Mouse (Mus musculus): ENCODE results near the gene Tmc6.
"Not testable (repeated sequence)": the region's sequence is repeated elsewhere in the genome, so short reads cannot be mapped to it uniquely, and the experiment has no call there.

Gene Tmc6

DNA sequence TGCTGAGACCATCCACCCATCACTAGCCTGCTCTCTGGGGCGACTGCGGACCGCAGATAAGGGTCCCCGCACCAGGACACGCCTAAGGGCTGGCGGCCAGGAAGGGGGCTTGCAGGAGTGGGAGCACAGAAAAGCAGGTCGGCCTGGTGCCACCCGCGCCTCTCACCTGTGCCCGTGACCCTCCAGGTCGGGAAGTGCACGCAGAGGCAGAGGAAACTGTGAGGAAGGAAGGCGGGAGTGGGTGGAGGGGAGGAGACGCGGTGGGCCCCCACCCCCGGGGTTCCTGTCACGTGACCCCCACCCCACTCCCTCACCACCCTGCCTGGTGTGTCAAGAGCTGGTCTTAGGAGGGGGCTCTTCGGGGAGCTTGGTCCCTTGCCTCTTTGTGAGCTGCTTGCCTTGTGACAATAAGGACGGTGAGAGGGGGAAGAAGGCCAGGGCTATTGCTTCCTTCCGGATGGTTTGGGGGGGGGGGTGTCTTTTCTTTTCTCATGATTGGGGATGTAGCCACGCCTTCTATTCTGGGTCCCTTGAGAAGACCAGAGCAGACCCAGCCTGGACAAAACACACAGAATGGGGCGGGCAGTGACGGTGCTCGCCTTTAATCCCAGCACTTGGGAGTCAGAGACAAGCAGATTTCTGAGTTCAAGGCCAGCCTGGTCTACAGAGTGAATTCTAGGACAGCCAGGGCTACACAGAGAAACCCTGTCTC lies at the start of gene Tmc6, which contains the start of gene Tmc8:
Gene Tmc6 (minus strand): TSS at position 206 of the 712 bp plus-strand sequence.
Gene Tmc8 (plus strand): TSS at position 84 of the 712 bp plus-strand sequence.
- DNase-seq (ENCODE audit: low spot score): peak; percentile 40

DNA sequence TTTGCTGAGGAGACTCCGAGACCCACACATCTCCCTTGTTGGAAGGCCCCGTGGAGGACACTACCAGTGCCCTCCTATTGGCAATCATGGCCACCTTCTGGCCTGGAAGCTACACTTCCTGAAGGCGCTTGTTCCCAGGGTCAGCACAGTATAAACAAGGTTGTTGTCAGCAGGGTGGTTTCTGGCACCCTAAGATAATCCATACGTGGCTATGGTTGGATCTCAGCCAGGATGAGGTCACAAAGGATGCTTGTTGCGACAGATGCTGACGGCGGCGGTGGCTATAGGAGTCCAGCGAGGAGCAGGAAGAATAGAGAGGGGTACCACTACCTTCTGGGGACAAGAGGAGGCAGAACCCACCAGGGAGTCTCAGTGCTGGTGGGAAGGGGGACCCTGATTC lies 48.4 kb upstream of the Tmc6 start:
- DNase-seq (ENCODE audit: low spot score): peak; percentile 68

DNA sequence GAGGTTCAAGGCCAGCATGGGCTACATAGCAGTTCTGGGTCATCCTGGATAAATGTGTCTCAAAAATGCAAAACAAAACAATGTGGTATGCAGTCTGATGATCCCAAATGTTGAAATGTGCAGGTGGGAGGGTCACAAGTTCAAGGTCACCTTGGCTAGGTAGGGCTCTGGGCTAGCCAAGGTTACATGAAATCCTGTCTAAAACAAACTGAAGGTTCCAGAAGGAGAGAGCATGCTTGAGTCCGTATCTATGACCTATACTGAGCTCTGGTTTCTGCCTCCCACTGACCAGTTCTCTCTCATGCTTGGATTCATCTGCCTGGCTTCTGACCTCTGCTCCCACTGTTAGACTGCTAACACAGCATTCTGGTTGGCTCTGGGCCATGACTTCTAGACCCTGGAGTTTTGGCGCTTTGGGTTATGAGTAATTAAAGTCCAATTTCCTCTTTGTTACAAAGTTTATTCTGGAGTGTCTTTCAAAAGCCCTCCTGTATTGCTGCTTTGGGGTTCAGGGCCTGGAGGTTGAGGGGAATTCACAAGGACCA lies 47.7 kb upstream of the Tmc6 start:
- DNase-seq (ENCODE audit: low spot score): peak; percentile 72

DNA sequence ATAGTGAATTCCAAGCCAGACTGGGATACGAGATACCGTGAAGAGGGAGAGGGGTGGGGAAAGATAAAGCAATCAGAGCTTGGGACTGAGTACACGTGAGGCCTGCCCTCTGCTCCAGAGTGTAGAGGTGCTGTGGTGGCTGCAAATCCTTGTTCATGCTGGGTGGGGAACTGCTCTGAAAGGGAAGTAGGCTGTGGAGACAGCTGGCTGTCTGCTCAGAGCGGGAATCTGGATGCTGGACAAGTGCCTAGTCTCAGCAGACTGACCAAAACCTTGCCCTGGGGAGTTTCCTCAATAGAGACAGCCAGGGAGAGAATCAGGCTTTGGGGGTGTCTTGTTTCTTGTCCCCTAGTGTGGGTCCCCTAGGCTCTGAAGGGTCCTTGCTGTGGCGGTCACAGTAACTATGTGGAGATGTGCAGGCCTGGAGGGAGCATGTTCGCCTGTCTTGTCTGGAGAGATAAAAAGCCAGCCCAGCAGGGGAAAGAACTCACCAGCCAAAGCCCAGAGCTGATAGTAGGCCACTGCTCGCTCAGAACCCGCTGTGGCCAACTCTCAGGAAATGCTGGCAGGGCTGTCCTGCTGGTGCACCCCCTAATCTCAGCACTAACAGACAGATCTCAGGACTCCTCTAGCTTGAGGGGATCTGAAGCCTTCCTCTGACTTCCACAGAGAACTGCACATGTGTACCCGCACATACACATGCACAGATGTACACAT lies 47.0 kb upstream of the Tmc6 start:
- peak; percentile 68 for DNase-seq (ENCODE audit: low spot score)

- no peak for DNase-seq (ENCODE audit: low spot score)
Observed at GRCm38 (mm10) chr11:117828149-117828887, 46.3 kb upstream of the Tmc6 start.

- no peak for DNase-seq (ENCODE audit: low spot score)
Observed at GRCm38 (mm10) chr11:117827386-117827785, 45.4 kb upstream of the Tmc6 start.

GRCm38 (mm10) chr11:117826916-117827315 lies 44.9 kb upstream of the Tmc6 start:
- no peak for DNase-seq (ENCODE audit: low spot score)

DNA sequence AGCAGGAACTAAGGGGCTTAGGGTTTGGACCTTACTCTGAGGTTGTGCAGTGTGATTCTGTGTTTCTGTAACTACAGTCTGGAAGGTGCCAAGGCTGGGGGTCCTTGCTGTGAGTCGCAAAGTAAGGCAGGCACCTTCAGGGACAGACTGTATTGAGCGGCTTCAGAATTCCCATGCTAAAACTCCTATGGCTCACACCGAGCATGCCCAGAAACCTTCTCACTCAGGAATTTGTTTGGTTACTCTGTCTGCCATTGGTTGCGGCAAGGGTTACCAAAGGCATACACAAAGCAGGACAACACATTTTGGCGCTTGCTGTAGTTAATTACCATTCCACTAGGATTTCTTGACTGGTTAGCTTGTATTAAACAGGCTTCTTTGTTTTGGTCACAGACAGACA lies 44.2 kb upstream of the Tmc6 start:
- peak; percentile 49 for DNase-seq (ENCODE audit: low spot score)

DNA sequence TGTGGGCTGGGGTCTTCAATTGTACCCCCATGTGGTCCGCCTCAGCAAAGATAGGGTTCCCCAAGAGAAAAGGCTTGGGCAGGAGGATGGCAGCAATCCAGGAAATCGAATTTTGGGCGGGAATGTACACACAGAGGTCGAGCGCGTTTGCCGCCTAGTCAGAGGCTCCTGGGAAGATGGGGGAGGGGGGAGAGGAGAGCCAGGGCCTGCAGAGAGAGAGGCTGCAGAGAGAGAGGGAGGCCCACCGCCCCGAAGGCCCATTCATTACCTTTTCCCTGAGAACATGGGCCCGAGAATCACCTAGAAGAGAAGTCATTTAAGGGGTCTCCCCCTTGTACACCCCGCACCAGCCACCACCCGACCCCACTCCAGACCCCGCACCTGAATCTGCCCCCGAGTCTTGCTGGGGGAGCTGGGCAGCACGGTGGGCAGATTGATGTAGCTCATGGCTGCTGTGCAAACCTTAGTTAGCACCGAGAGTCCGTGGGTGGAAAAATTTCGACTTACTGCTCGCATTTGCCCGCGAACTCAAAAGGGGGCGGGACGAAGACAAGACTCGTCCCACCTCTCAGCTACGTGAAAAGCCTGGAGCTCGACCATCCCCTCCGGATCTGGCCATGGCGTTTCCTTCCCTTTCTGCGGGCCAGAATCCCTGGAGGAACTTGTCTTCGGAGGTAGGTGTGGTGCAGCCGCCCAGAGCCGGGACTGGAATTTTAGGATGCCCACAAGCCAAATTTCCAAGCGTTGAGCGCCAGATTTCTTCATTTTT lies 43.5 kb upstream of the Tmc6 start, which contains the start of the genes Afmid and Tk1:
Gene Afmid (plus strand): TSS at position 592 of the 769 bp plus-strand sequence.
Gene Tk1 (minus strand): TSS at position 760 of the 769 bp plus-strand sequence.
- peak; percentile 90 for DNase-seq (ENCODE audit: low spot score)

DNA sequence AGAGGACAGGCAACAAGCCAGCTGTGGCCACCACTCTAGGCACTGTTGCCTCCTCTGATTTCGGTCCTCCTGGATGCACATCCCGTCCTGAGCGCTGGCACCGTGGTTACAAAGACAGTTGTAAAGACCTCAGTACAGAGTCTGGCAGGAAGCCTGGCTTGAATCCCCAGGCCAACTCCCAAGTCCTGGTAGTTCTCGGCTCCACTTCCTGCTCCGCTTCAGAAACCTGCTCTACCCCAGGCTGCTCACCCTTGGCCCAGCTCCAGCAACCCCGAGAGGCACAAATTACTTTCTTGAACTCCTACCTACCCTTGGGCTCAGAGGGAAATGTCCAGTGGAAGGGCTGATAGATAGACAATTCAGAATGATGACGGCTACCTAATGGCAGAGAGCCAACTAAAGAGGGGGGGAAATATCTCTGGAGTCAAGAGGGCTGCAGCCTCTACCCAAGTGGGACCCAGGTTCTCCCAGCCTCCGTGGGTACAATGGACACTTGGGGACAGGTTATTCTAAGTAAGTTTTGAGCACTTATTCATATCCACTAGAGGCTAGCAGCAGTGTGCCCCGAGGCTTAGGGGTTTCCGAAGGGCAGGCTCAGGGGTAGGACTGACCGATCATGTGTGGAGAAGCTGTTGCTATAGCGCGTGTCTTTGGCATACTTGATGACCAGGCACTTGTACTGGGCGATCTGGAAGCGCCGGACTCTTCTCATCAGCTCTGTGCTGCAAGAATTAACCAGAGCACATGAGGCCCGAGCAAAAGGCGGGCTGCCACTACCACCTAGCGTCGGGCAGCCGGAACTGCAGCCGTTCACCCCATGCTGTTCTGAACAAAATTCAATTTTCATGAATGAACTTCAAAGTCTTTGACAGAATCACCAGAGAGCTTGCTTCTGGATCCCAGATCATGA lies 42.3 kb upstream of the Tmc6 start:
- DNase-seq (ENCODE audit: low spot score): peak; percentile 81

DNA sequence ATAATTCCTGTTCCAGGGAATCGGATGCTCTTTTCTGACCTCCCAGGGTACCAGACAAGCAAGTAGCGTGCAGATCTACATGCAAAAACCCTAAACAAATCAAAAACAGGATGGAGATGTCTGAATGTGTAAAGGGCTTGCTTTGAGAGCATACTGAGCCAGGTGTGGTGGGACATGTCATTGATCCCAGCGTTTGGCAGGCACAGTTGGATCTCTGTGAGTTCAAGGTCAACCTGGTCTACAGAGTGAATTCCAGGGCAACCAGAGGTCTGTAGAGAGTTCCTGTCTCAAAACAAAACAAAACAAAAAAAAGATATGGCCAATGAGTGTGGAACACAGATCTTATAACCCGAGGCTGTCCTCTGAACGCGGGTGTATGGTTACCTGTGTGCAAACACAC lies 41.4 kb upstream of the Tmc6 start:
- DNase-seq (ENCODE audit: low spot score): no peak

- no peak for DNase-seq (ENCODE audit: low spot score)
Observed at GRCm38 (mm10) chr11:117822728-117823241, 40.8 kb upstream of the Tmc6 start.

DNA sequence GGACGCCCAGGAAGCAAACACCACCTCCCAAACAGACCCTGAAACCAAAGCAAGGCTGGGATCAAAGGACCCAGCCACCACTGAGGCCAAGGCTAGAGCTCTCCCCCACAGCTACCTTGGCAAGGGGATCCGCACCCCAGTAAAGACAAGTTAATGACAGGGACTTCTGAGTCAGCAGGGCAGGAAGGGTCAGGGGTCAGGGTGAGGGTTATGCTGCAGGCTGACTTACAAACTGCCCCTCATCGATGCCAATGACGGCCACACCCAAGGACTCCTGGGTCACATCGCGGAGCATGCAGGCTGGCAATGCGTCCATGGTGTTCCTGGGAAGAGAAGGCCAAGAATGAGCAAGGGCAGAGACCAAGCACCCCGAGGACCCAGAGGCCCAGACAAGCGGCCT lies 39.9 kb upstream of the Tmc6 start:
- DNase-seq (ENCODE audit: low spot score): no peak

- DNase-seq (ENCODE audit: low spot score): no peak
Observed at GRCm38 (mm10) chr11:117820173-117820572, 38.2 kb upstream of the Tmc6 start.

GRCm38 (mm10) chr11:117819095-117819494 lies 37.1 kb upstream of the Tmc6 start:
- no peak for DNase-seq (ENCODE audit: low spot score)

GRCm38 (mm10) chr11:117816389-117816996 lies 34.5 kb upstream of the Tmc6 start:
- DNase-seq (ENCODE audit: low spot score): no peak

GRCm38 (mm10) chr11:117815850-117816249 lies 33.9 kb upstream of the Tmc6 start:
- DNase-seq (ENCODE audit: low spot score): not testable (repeated sequence)

- DNase-seq (ENCODE audit: low spot score): no peak
Observed at GRCm38 (mm10) chr11:117814704-117815366, 32.8 kb upstream of the Tmc6 start.

DNA sequence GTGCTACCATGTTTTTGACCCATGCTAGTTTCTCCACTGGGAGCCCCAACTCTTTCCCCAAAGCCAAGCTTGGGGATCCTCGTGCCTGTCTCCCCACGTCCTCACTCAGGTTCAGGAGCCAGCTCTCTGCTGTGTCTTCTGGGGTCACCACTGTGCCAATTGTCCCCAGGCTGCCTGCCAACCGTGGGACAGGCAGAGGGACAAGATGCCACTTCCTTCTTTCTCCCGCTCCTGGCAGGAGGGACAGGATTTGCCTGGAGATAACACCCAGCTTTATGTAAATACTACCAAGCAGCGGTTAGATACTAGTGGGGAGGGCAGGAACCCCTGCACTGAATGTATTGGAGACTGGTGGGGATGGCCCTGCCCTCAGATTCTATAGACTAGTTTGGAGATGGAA lies 31.9 kb upstream of the Tmc6 start:
- DNase-seq (ENCODE audit: low spot score): no peak

All from yolk sac, embryonic 10.5 days (tissue).